24 mouse cellular contexts compared by ENCODE assay signal in the genomic region with DNA sequence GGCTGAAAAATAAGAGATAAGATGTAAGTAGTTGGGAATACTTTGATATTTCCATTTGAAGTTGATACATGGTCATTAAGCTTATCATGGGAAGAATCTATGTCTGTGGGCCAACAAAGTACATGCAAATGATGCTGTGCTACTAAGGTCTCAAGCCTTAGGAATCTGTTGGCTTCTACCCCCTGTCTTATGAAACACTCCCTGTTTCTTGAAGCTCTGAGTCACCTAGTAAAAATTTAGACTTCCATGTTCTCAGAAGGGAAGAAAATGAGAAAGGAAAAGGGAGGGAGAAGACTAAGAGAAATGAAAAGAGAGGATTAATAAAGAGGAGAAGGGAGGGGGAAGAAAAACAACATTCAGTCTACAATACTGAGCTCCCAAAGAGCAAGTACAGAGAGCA. TPM values are rescaled to one million over a fixed set of nuclear protein-coding genes. Genes with fewer than 3 reads are reported as not detected.
DNase-seq lines count a peak whose midpoint lies in the region; ATAC-seq and TF ChIP-seq lines count a peak whose summit lies in the region.
"Had no signal": no experiment of that assay in that cellular context is flagged by ENCODE, and none has a peak within 500 bp of the region (broad histone marks: within the 10 kb centered on the region; RNA-seq: fewer than 3 reads in every experiment).

No protein-coding gene starts in this region.

- no peak overlapping the region for H3K4me3 ChIP-seq in lung, adult 2 months (replicated peaks; ENCODE audit: extremely low read depth, low read depth, low read length)
- no peak overlapping the region for H3K4me3 ChIP-seq in myocyte
- H3K4me3 ChIP-seq: embryonic facial prominence, embryonic 12.5 days; forebrain, embryonic 13.5 days; heart, embryonic 10.5 days; hindbrain, embryonic 13.5 days; intestine, embryonic 15.5 days had no signal

- H3K36me3 ChIP-seq in myocyte (ENCODE audit: control insufficient read depth, insufficient read depth), result no peaks in the 10 kb centered on the region
- H3K36me3 ChIP-seq: embryonic facial prominence, embryonic 12.5 days; heart, embryonic 10.5 days; hindbrain, embryonic 13.5 days; intestine, embryonic 15.5 days had no signal

- TF ChIP-seq CTCF in lung, adult 2 months (IDR thresholded peaks at IDR 0.05; ENCODE audit: insufficient read depth, low read length), result no peak

- TF ChIP-seq POLR2A in lung, adult 2 months (IDR thresholded peaks at IDR 0.05; ENCODE audit: borderline replicate concordance, extremely low read depth, low read depth, low read length), result no peak
- no peak for TF ChIP-seq POLR2A in myocyte (IDR thresholded peaks at IDR 0.05; ENCODE audit: insufficient read length, low read depth)

- H3ac ChIP-seq in myocyte (ENCODE audit: control insufficient read depth, insufficient read length), result no peak overlapping the region

- no peaks in the 10 kb centered on the region for H3K27me3 ChIP-seq in myocyte (ENCODE audit: control insufficient read depth, insufficient read depth, insufficient read length)
- H3K27me3 ChIP-seq: CH12.LX; embryonic facial prominence, embryonic 12.5 days; forebrain, embryonic 13.5 days; hindbrain, embryonic 13.5 days; intestine, embryonic 15.5 days had no signal

- H3K79me2 ChIP-seq in myocyte (ENCODE audit: control insufficient read depth, insufficient read depth), result no peaks in the 10 kb centered on the region

- H3K4me1 ChIP-seq in lung, adult 2 months (ENCODE audit: control insufficient read depth, insufficient read depth, low read length), result no peaks in the 10 kb centered on the region
- H3K4me1 ChIP-seq: embryonic facial prominence, embryonic 12.5 days; forebrain, embryonic 13.5 days; heart, embryonic 10.5 days; hindbrain, embryonic 13.5 days; intestine, embryonic 15.5 days had no signal

- ATAC-seq in megakaryocyte, adult 5-6 weeks (ENCODE audit: poor library complexity, severe bottlenecking), result no peak
- ATAC-seq: forebrain, embryonic 13.5 days; forebrain, postnatal 0 days; intestine, embryonic 15.5 days had no signal

- peak; percentile 22 for DNase-seq in lung, postnatal 36 days
- no peak for DNase-seq in lung, adult 2 months
- DNase-seq in Muller cell, postnatal 12 days (ENCODE audit: inconsistent ontology term), result peak; percentile 15
- DNase-seq in heart, adult 11 months, result no peak
- DNase-seq: adrenal gland, adult 8-10 months; adrenal gland, postnatal 36 days; cerebellum, adult 11 months; cerebellum, adult 8-10 months; cerebellum, postnatal 14 days; embryo, embryonic 11 days; forebrain, postnatal 0 days; gastrocnemius, postnatal 36 days; heart, adult 18-20 months; heart, postnatal 10 days had no signal

- no peak overlapping the region for H3K4me2 ChIP-seq in myocyte (ENCODE audit: low read depth)
- H3K4me2 ChIP-seq: embryonic facial prominence, embryonic 12.5 days; forebrain, embryonic 13.5 days; hindbrain, embryonic 13.5 days; intestine, embryonic 15.5 days had no signal

TF ChIP-seq in myocyte, 11 proteins besides CTCF, POLR2A, EP300 and RAD21:
- no peak for TF ChIP-seq MYOG (IDR thresholded peaks at IDR 0.05; ENCODE audit: control insufficient read depth in 1 of 3, insufficient read depth in 1 of 3, insufficient read length in 2 of 3, low read depth in 2 of 3)
- no peak for TF ChIP-seq SRF (IDR thresholded peaks at IDR 0.05; ENCODE audit: control insufficient read depth, insufficient read length, low read depth)
- TF ChIP-seq CEBPB (IDR thresholded peaks at IDR 0.05; ENCODE audit: insufficient read depth, poor library complexity, severe bottlenecking), result 0 out of 2 replicates have a peak, but pooled peaks have one; percentile 32
TF ChIP-seq in myocyte: peak in this region for 1.

RNA-seq across cellular contexts. Expression of a gene that starts 41.1 kb away (rescaled TPM):
- 14.8 and 20.7 TPM in 2 replicates for polyA plus RNA-seq in lung, adult 2 months (2012; rRNA removed)
- polyA plus RNA-seq in myocyte (2012; fragmentation: generic; extraction: Trizol), result 0.98 TPM
- total RNA-seq in megakaryocyte, adult 5-6 weeks (2015), result not detected in 2 replicates
- not detected in 2 replicates for total RNA-seq in megakaryocyte, adult 5-6 weeks (2017)
- total RNA-seq: CH12.LX; common myeloid progenitor, adult 5-6 weeks; hematopoietic stem cell, adult 5-6 weeks had no signal

Comparison
In these comparisons a context has a peak if more than half of its experiments do, and no peak if none do; other contexts are left out.
1. DNase-seq: peak in lung, postnatal 36 days (single experiment) and Muller cell, postnatal 12 days (single experiment); none in lung, adult 2 months (single experiment) and heart, adult 11 months (single experiment).